Mouse (Mus musculus): ENCODE data around the gene Rpap3. TPM values are rescaled to one million over a fixed set of nuclear protein-coding genes. Genes with fewer than 3 reads are reported as not detected.

The Rpap3 gene
- total RNA-seq (2023; ENCODE audit: inconsistent age): 14.6 to 19.1 TPM (median 16.5 TPM) in 4 replicates

DNA sequence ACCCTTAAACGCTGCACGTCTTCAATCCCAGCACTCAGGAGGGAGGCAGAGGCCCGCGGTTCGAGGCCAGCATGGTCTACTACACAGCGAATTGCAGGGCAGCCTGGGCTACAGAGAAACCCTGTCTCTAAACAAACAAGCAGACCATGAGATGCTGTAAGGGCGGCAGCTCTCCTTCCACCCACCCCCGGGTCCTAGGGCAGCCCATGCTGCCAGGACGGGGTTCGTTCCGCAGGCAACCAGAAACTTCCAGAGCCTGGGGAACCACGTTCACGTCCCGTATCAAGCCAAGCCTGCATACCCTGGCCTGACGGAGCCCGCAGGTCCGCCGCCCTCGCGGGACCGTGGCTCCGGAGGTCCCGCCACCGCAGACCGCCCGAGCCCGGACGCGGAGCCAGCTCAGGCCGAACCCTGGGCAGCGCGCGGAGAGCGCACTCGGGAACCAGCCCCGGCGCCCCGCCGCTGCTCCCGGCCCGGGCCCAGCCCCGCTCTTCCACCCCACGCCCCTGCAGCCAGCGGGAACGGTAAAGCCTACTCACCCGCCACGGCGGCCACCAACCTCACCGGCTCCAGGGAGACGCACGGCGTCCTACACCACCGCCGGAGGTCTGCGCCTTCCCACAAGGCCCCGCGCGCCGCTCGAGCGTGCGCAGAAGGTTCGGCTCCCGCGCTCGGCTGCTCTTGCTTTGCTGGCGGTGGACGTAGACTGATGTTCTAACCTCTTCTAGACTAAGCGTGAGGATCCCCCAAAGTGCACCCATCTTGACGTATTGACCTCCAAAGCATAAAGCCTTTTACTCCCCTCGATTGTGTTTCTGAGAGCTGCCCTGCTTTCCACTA is at the start of gene Rpap3:
TSS of gene Rpap3 (minus strand) at position 615 of the 840 bp plus-strand sequence.

DNA sequence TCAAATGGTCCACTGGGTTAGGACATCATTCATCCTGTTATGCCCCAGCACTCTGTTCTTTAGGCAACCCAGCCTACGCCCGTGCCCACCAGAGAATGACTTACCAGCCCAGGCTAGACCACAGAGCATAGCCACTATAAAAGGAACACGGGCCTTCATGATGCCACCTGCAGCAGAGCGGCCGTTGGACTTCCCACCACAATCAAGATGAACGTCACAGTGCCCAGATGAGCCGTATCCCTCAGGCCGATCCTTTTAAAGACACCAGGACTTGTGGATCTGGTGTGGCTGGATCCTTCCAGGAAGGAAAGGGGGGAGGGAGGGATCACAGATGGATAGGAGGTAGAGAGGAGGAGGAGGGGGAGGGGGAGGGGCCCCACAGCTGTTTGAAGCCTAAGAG is 25.5 kb upstream of the Rpap3 start, which contains the start of gene Endou:
TSS of gene Endou (minus strand) at position 229 of the 400 bp plus-strand sequence.

Other genes starting within 250 kb of the Rpap3 start
- 5.3 to 6.8 TPM (median 6.7 TPM) in 4 replicates for gene Endou, start 25.5 kb upstream of the Rpap3 start, total RNA-seq (2023; ENCODE audit: inconsistent age)
- 2.9 to 8.3 TPM (median 7.4 TPM) in 4 replicates for gene Rapgef3, start 62.1 kb upstream of the Rpap3 start, total RNA-seq (2023; ENCODE audit: inconsistent age)
- gene Slc48a1, start 72.7 kb upstream of the Rpap3 start, total RNA-seq (2023; ENCODE audit: inconsistent age): 20.5 to 24.5 TPM (median 21.4 TPM) in 4 replicates
- 128 to 144 TPM (median 132 TPM) in 4 replicates for gene Hdac7, start 138.7 kb upstream of the Rpap3 start, total RNA-seq (2023; ENCODE audit: inconsistent age)
- 0.48 to 0.96 TPM (median 0.72 TPM) in 4 replicates for gene Vdr, start 204.8 kb upstream of the Rpap3 start, total RNA-seq (2023; ENCODE audit: inconsistent age)

Data from B cell, adult (primary cell).